Mouse (Mus musculus): ENCODE measurements around the gene H2afv. TPM values are rescaled to one million over a fixed set of nuclear protein-coding genes. Genes with fewer than 3 reads are reported as not detected.

Gene H2afv
- polyA plus RNA-seq, 1 experiment from 2014 or later, result 693 TPM

Small RNAs within 50 kb of the gene (microRNA-seq; reads per million reads assigned to microRNA genes)
- not detected for gene Gm22123
- gene Mir7651, result 0.91 reads per million

Other genes starting within 250 kb of the H2afv start
- gene A730071L15Rik, start 244.4 kb downstream of the H2afv start, polyA plus RNA-seq (2016; fragmentation: Nextera tagmentation; extraction: Ambion mirVana), result 0.28 and 0.39 TPM in 2 replicates
- 49.5 and 50.8 TPM in 2 replicates for gene Nudcd3, start 244.0 kb downstream of the H2afv start, polyA plus RNA-seq (2016; fragmentation: Nextera tagmentation; extraction: Ambion mirVana)
- gene Npc1l1, start 214.3 kb downstream of the H2afv start, polyA plus RNA-seq (2016; fragmentation: Nextera tagmentation; extraction: Ambion mirVana), result 0.05 and 0.08 TPM in 2 replicates
- gene Ddx56, start 176.7 kb downstream of the H2afv start, polyA plus RNA-seq (2016; fragmentation: Nextera tagmentation; extraction: Ambion mirVana), result 105 and 106 TPM in 2 replicates
- gene Tmed4, start 169.6 kb downstream of the H2afv start, polyA plus RNA-seq (2016; fragmentation: Nextera tagmentation; extraction: Ambion mirVana), result 114 and 116 TPM in 2 replicates
- 96.0 and 99.9 TPM in 2 replicates for gene Ogdh, start 152.8 kb downstream of the H2afv start, polyA plus RNA-seq (2016; fragmentation: Nextera tagmentation; extraction: Ambion mirVana)
- gene Zmiz2, start 55.4 kb downstream of the H2afv start, polyA plus RNA-seq (2016; fragmentation: Nextera tagmentation; extraction: Ambion mirVana), result 11.9 and 12.5 TPM in 2 replicates
- gene Ppia, start 29.0 kb downstream of the H2afv start, polyA plus RNA-seq (2016; fragmentation: Nextera tagmentation; extraction: Ambion mirVana), result 5,090 and 5,096 TPM in 2 replicates
- 19.5 and 21.7 TPM in 2 replicates for gene Purb, start 31.5 kb upstream of the H2afv start, polyA plus RNA-seq (2016; fragmentation: Nextera tagmentation; extraction: Ambion mirVana)
- 0.75 and 1.1 TPM in 2 replicates for gene Myo1g, start 76.5 kb upstream of the H2afv start, polyA plus RNA-seq (2016; fragmentation: Nextera tagmentation; extraction: Ambion mirVana)
- gene Ccm2, start 102.4 kb upstream of the H2afv start, polyA plus RNA-seq (2016; fragmentation: Nextera tagmentation; extraction: Ambion mirVana), result 90.6 and 96.0 TPM in 2 replicates
- 10.0 and 16.6 TPM in 2 replicates for gene Nacad, start 161.6 kb upstream of the H2afv start, polyA plus RNA-seq (2016; fragmentation: Nextera tagmentation; extraction: Ambion mirVana)
- gene Tbrg4, start 181.6 kb upstream of the H2afv start, polyA plus RNA-seq (2016; fragmentation: Nextera tagmentation; extraction: Ambion mirVana), result 43.0 and 43.8 TPM in 2 replicates
- gene Wap, start 194.2 kb upstream of the H2afv start, polyA plus RNA-seq (2016; fragmentation: Nextera tagmentation; extraction: Ambion mirVana), result not detected in 2 replicates
- gene Ramp3, start 214.1 kb upstream of the H2afv start, polyA plus RNA-seq (2016; fragmentation: Nextera tagmentation; extraction: Ambion mirVana), result 5.5 and 7.3 TPM in 2 replicates